Mouse (Mus musculus) C2C12 (cell line): ENCODE measurements around the gene A630095N17Rik.

ENCODE experiments used
- CEBPB ChIP-seq: IDR thresholded peaks from one replicate; pipeline ENCODE4 v1.6.1; 2011; ENCODE audit warnings: low read depth, mild to moderate bottlenecking, control low read depth, moderate library complexity
- CTCF ChIP-seq: IDR thresholded peaks from one replicate; pipeline ENCODE4 v1.5.1; 2011; ENCODE audit not compliant: control insufficient read depth, insufficient read depth, insufficient read length
- MAX ChIP-seq: IDR thresholded peaks from one replicate; pipeline ENCODE4 v1.6.1; 2011; ENCODE audit warnings: mild to moderate bottlenecking, control low read depth
- MYOD1 ChIP-seq: IDR thresholded peaks from one replicate; pipeline ENCODE4 v1.6.1; 2011; ENCODE audit warnings: low read depth; ENCODE audit not compliant: control insufficient read depth, insufficient read length

DNA sequence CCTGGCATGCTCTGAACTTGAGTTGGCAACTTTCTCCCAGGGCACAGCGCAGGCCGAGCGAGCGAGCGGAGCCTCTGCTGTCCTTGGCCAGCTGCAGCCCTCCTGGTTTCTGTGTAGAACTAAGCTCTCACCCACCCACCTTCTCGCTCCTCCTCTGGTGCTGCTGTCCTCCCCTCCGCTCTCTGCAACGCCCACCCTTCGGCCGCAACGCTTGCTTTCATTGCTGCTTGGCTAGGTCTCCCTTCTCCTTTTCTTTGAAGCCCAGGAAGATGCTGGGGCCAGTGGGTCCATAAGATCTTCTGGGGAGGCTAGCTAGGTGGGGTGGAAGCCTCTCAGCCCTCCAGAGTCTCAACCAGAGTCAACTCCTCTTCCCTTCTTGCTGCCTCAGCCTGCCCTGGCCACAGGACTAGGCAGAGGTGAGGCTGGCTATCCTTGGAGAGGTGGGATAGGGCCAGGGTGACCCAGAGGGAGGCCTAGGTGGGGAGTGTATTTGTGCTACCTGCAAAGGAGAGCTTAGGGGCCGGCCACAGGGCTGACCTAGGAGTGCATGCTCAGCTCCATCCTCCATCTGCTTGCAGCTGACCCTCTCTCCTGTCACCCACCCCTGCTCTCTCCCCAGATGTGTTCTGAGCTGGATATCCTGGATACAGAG, 12.4 kb upstream of the A630095N17Rik start:
- TF ChIP-seq CTCF (no peak), MAX (no peak), MYOD1 (no peak), CEBPB (no peak)
